Mouse (Mus musculus): Measurements from ENCODE around the gene Tdpoz4. TPM values are rescaled to one million over a fixed set of nuclear protein-coding genes. Genes with fewer than 3 reads are reported as not detected.
"Not testable (repeated sequence)": the region's sequence is repeated elsewhere in the genome, so short reads cannot be mapped to it uniquely, and the experiment has no call there.

The Tdpoz4 gene
- polyA plus RNA-seq (2014; fragmentation: Nextera tagmentation; extraction: Ambion mirVana) = not detected in 2 replicates

GRCm38 (mm10) chr3:93796098-93796497, at the start of gene Tdpoz4:
Gene Tdpoz4 (plus strand): TSS chr3:93796398.
- not testable (repeated sequence) for H3K4me1 ChIP-seq (ENCODE audit: control insufficient read depth, insufficient read depth, low read length); H3K4me2 ChIP-seq; H3K27me3 ChIP-seq (ENCODE audit: control insufficient read depth, insufficient read depth, low read length); ATAC-seq (replicated peaks; ENCODE audit: insufficient number of reproducible peaks, low FRiP score, low TSS enrichment); H3K27ac ChIP-seq (ENCODE audit: low read depth, low read length); H3K9ac ChIP-seq (ENCODE audit: low read depth, low read length); H3K9me3 ChIP-seq (replicated peaks; ENCODE audit: control insufficient read depth, low read length); H3K4me3 ChIP-seq (ENCODE audit: low read depth, low read length); H3K36me3 ChIP-seq (ENCODE audit: control insufficient read depth, insufficient read depth, low read length)

GRCm38 (mm10) chr3:93754022-93754421, 42.2 kb upstream of the Tdpoz4 start:
- H3K9ac ChIP-seq (ENCODE audit: low read depth, low read length); ATAC-seq (replicated peaks; ENCODE audit: insufficient number of reproducible peaks, low FRiP score, low TSS enrichment); H3K36me3 ChIP-seq (ENCODE audit: control insufficient read depth, insufficient read depth, low read length); H3K4me3 ChIP-seq (ENCODE audit: low read depth, low read length); H3K4me2 ChIP-seq; H3K27ac ChIP-seq (ENCODE audit: low read depth, low read length); H3K27me3 ChIP-seq (ENCODE audit: control insufficient read depth, insufficient read depth, low read length); H3K4me1 ChIP-seq (ENCODE audit: control insufficient read depth, insufficient read depth, low read length); H3K9me3 ChIP-seq (replicated peaks; ENCODE audit: control insufficient read depth, low read length): not testable (repeated sequence)
- WGBS (ENCODE audit: insufficient replicate concordance) = 87% methylated on average over 17 of the region's 18 CpGs

GRCm38 (mm10) chr3:93772700-93773099, 23.5 kb upstream of the Tdpoz4 start, which contains the start of gene Gm5773:
Gene Gm5773 (plus strand): TSS chr3:93773000.
- H3K9me3 ChIP-seq (replicated peaks; ENCODE audit: control insufficient read depth, low read length); H3K9ac ChIP-seq (ENCODE audit: low read depth, low read length); H3K36me3 ChIP-seq (ENCODE audit: control insufficient read depth, insufficient read depth, low read length); H3K4me2 ChIP-seq; H3K27me3 ChIP-seq (ENCODE audit: control insufficient read depth, insufficient read depth, low read length); H3K4me3 ChIP-seq (ENCODE audit: low read depth, low read length); ATAC-seq (replicated peaks; ENCODE audit: insufficient number of reproducible peaks, low FRiP score, low TSS enrichment); H3K27ac ChIP-seq (ENCODE audit: low read depth, low read length); H3K4me1 ChIP-seq (ENCODE audit: control insufficient read depth, insufficient read depth, low read length): not testable (repeated sequence)
- WGBS (ENCODE audit: insufficient replicate concordance) = 77% methylated on average over 1 of the region's 1 CpGs

- ATAC-seq (replicated peaks; ENCODE audit: insufficient number of reproducible peaks, low FRiP score, low TSS enrichment); H3K4me3 ChIP-seq (ENCODE audit: low read depth, low read length); H3K9me3 ChIP-seq (replicated peaks; ENCODE audit: control insufficient read depth, low read length): not testable (repeated sequence)
Measured at GRCm38 (mm10) chr3:93813341-93813740, 17.1 kb downstream of the Tdpoz4 start.

GRCm38 (mm10) chr3:93825720-93826119, 29.5 kb downstream of the Tdpoz4 start, which contains the start of gene Tdpoz3:
Gene Tdpoz3 (plus strand): TSS chr3:93826020.
- H3K4me2 ChIP-seq; H3K9ac ChIP-seq (ENCODE audit: low read depth, low read length); H3K27ac ChIP-seq (ENCODE audit: low read depth, low read length); H3K27me3 ChIP-seq (ENCODE audit: control insufficient read depth, insufficient read depth, low read length); H3K4me3 ChIP-seq (ENCODE audit: low read depth, low read length); H3K4me1 ChIP-seq (ENCODE audit: control insufficient read depth, insufficient read depth, low read length); ATAC-seq (replicated peaks; ENCODE audit: insufficient number of reproducible peaks, low FRiP score, low TSS enrichment); H3K9me3 ChIP-seq (replicated peaks; ENCODE audit: control insufficient read depth, low read length); H3K36me3 ChIP-seq (ENCODE audit: control insufficient read depth, insufficient read depth, low read length): not testable (repeated sequence)
- WGBS (ENCODE audit: insufficient replicate concordance) = 56% methylated on average over 1 of the region's 1 CpGs

More at GRCm38 (mm10) chr3:93813341-93813740, 17.1 kb downstream of the Tdpoz4 start:
- H3K4me1 ChIP-seq (ENCODE audit: control insufficient read depth, insufficient read depth, low read length); H3K27me3 ChIP-seq (ENCODE audit: control insufficient read depth, insufficient read depth, low read length); H3K4me2 ChIP-seq; H3K27ac ChIP-seq (ENCODE audit: low read depth, low read length); H3K36me3 ChIP-seq (ENCODE audit: control insufficient read depth, insufficient read depth, low read length); H3K9ac ChIP-seq (ENCODE audit: low read depth, low read length): not testable (repeated sequence)

Other genes starting within 250 kb of the Tdpoz4 start
- gene S100a10, start 241.3 kb upstream of the Tdpoz4 start, polyA plus RNA-seq (2014; fragmentation: Nextera tagmentation; extraction: Ambion mirVana) = 216 and 222 TPM in 2 replicates
- gene Tdpoz2, start 143.7 kb upstream of the Tdpoz4 start, polyA plus RNA-seq (2014; fragmentation: Nextera tagmentation; extraction: Ambion mirVana) = not detected in 2 replicates
- not detected in 2 replicates for gene Tdpoz1, start 120.1 kb upstream of the Tdpoz4 start, polyA plus RNA-seq (2014; fragmentation: Nextera tagmentation; extraction: Ambion mirVana)
- gene Gm37596, start 103.3 kb upstream of the Tdpoz4 start, polyA plus RNA-seq (2014; fragmentation: Nextera tagmentation; extraction: Ambion mirVana) = not detected in 2 replicates
- gene Gm5773, start 23.4 kb upstream of the Tdpoz4 start, polyA plus RNA-seq (2014; fragmentation: Nextera tagmentation; extraction: Ambion mirVana) = not detected in 2 replicates
- not detected in 2 replicates for gene Tdpoz3, start 29.6 kb downstream of the Tdpoz4 start, polyA plus RNA-seq (2014; fragmentation: Nextera tagmentation; extraction: Ambion mirVana)
- gene Gm9117, start 147.1 kb downstream of the Tdpoz4 start, polyA plus RNA-seq (2014; fragmentation: Nextera tagmentation; extraction: Ambion mirVana) = not detected in 2 replicates
- gene Tdpoz5, start 164.9 kb downstream of the Tdpoz4 start, polyA plus RNA-seq (2014; fragmentation: Nextera tagmentation; extraction: Ambion mirVana) = not detected in 2 replicates